Mouse (Mus musculus): ENCODE data around the gene Cdkl4. TPM values are rescaled to one million over a fixed set of nuclear protein-coding genes. Genes with fewer than 3 reads are reported as not detected.

The Cdkl4 gene
- total and polyA plus RNA-seq, 3 experiments, result 0.05 to 0.75 TPM; not detected in 1

DNA sequence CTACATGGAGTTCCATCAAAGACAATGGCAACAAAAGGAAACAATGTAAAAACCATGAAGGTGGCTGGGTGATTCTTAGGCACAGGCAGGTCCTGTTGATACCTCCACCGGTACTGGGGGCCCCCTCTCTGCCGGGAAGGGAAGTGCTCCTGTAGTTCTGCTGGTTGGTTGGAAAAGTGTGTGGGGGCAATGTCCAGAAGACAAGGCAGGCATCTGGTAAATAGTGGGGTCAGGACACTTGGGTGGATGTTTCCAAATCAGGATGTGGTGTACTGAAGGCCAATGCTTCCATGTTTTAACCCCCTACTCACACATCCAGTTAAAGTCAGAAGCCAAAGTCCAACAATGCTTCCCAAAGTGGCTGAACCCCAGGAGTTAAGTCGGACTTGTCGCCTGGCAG is 17.9 kb downstream of the Cdkl4 start:
- Histone ChIP-seq H3K9me3 (replicated peaks) (no peaks in the 10 kb centered on the region), H3K36me3 (replicated peaks) (peaks cover 13% of the 10 kb centered on the region), H3K27me3 (ENCODE audit: insufficient read depth, low read length) (no peaks in the 10 kb centered on the region), H3K4me1 (ENCODE audit: insufficient read depth, low read depth, low read length) (peaks cover 24% of the 10 kb centered on the region), H3K4me3 (ENCODE audit: low read depth, low read length) (no peak overlapping the region)
- no peak for TF ChIP-seq POLR2AphosphoS5 (IDR thresholded peaks at IDR 0.05; ENCODE audit: insufficient replicate concordance, low read depth, low read length)
- DNase-seq (ENCODE audit: low spot score) (peak; percentile 18), ATAC-seq (ENCODE audit: extremely low read depth, insufficient number of reproducible peaks, low FRiP score, poor library complexity, severe bottlenecking) (no peak)

DNA sequence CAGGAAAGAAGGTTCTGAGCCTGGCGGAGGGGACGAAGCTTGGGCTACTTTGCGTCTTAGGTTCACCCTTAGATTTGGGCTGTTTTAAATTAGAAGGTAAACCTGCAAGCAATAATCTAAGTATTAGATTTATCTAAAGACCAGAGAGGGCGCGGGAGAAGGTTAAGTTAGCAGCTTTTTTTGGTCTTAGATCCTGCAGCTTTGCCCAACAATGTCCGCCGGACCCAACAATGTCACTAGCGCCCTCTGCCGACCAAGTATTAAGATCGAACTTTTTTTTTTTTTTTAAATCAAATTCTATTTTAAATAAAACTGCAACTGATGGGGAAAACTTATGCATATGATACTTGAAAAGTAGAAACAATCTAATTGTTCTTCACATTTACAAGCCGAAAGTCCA is 18.6 kb downstream of the Cdkl4 start:
- Histone ChIP-seq H3K4me1 (ENCODE audit: insufficient read depth, low read depth, low read length) (peaks cover 25% of the 10 kb centered on the region), H3K4me3 (ENCODE audit: low read depth, low read length) (no peak overlapping the region), H3K27me3 (ENCODE audit: insufficient read depth, low read length) (no peaks in the 10 kb centered on the region), H3K36me3 (replicated peaks) (peaks cover 13% of the 10 kb centered on the region), H3K9me3 (replicated peaks) (no peaks in the 10 kb centered on the region)
- TF ChIP-seq GATA2 (IDR thresholded peaks at IDR 0.05; ENCODE audit: borderline replicate concordance, low read depth, low read length) (no peak), CTCF (IDR thresholded peaks at IDR 0.05; ENCODE audit: low read depth, low read length) (no peak), TAL1 (conservative IDR thresholded peaks at IDR 0.05; ENCODE audit: low read depth, low read length) (no peak), GATA1 (IDR thresholded peaks at IDR 0.05; ENCODE audit: borderline replicate concordance, low read length) (no peak)
- no peak for ATAC-seq (ENCODE audit: extremely low read depth, insufficient number of reproducible peaks, low FRiP score, poor library complexity, severe bottlenecking)
- DNase-seq (ENCODE audit: low spot score), result peak; percentile 24

DNA sequence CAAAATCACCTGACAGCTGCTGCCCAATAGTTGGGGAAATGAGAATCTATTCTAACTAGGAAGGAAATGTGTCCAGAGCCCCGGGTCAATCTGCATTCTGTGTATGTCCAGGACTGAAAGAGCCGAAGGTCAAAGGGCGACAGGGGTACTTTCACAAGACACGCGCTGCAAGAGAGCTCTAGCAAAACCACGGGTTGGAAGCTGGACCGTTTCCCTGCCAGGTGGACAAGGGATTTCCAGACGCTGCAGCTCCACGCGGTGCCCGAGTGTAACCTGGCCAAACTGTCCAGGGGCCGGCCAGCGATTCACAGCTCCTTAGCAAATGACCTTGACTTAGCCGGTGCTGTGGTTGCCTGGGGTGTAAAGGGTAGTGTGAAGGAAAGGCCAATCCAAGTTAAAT is 19.0 kb downstream of the Cdkl4 start:
- TF ChIP-seq POLR2AphosphoS5 (IDR thresholded peaks at IDR 0.05; ENCODE audit: insufficient replicate concordance, low read depth, low read length) (no peak), TAL1 (conservative IDR thresholded peaks at IDR 0.05; ENCODE audit: low read depth, low read length) (no peak), GATA1 (IDR thresholded peaks at IDR 0.05; ENCODE audit: borderline replicate concordance, low read length) (no peak), GATA2 (IDR thresholded peaks at IDR 0.05; ENCODE audit: borderline replicate concordance, low read depth, low read length) (no peak), CTCF (IDR thresholded peaks at IDR 0.05; ENCODE audit: low read depth, low read length) (no peak)
- peaks cover 13% of the 10 kb centered on the region for H3K36me3 ChIP-seq (replicated peaks)
- H3K27me3 ChIP-seq (ENCODE audit: insufficient read depth, low read length), result no peaks in the 10 kb centered on the region
- ATAC-seq (ENCODE audit: extremely low read depth, insufficient number of reproducible peaks, low FRiP score, poor library complexity, severe bottlenecking) (no peak), DNase-seq (ENCODE audit: low spot score) (no peak)
- peaks cover 24% of the 10 kb centered on the region for H3K4me1 ChIP-seq (ENCODE audit: insufficient read depth, low read depth, low read length)
- H3K9me3 ChIP-seq (replicated peaks), result no peaks in the 10 kb centered on the region
- H3K4me3 ChIP-seq (ENCODE audit: low read depth, low read length), result no peak overlapping the region

DNA sequence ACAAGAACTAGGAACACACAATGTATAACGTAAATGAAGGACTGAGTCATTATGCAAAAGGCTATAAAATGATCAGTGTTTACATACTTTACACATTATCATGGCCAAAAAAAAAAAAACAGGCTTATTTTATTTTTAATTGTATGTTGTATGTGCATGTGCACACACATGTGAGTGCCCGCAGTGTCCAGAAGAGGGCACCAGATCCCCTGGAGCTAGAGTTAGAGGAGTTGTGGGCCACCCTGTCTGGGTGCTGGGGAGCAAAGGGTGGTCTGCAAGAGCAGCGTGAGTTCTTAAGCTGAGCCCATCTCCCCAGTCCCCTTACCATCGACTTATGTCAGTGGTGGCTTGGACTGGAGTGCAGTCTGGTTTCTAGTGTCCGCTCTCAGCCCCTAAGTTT is 20.2 kb downstream of the Cdkl4 start:
- H3K4me3 ChIP-seq (ENCODE audit: low read depth, low read length), result no peak overlapping the region
- peaks cover 35% of the 10 kb centered on the region for H3K4me1 ChIP-seq (ENCODE audit: insufficient read depth, low read depth, low read length)
- no peaks in the 10 kb centered on the region for H3K9me3 ChIP-seq (replicated peaks)
- ATAC-seq (ENCODE audit: extremely low read depth, insufficient number of reproducible peaks, low FRiP score, poor library complexity, severe bottlenecking), result no peak
- no peaks in the 10 kb centered on the region for H3K27me3 ChIP-seq (ENCODE audit: insufficient read depth, low read length)
- peaks cover 13% of the 10 kb centered on the region for H3K36me3 ChIP-seq (replicated peaks)
- DNase-seq (ENCODE audit: low spot score), result no peak
- TF ChIP-seq GATA1 (IDR thresholded peaks at IDR 0.05; ENCODE audit: borderline replicate concordance, low read length) (no peak), CTCF (IDR thresholded peaks at IDR 0.05; ENCODE audit: low read depth, low read length) (no peak), TAL1 (conservative IDR thresholded peaks at IDR 0.05; ENCODE audit: low read depth, low read length) (no peak), POLR2AphosphoS5 (IDR thresholded peaks at IDR 0.05; ENCODE audit: insufficient replicate concordance, low read depth, low read length) (no peak), GATA2 (IDR thresholded peaks at IDR 0.05; ENCODE audit: borderline replicate concordance, low read depth, low read length) (no peak)

DNA sequence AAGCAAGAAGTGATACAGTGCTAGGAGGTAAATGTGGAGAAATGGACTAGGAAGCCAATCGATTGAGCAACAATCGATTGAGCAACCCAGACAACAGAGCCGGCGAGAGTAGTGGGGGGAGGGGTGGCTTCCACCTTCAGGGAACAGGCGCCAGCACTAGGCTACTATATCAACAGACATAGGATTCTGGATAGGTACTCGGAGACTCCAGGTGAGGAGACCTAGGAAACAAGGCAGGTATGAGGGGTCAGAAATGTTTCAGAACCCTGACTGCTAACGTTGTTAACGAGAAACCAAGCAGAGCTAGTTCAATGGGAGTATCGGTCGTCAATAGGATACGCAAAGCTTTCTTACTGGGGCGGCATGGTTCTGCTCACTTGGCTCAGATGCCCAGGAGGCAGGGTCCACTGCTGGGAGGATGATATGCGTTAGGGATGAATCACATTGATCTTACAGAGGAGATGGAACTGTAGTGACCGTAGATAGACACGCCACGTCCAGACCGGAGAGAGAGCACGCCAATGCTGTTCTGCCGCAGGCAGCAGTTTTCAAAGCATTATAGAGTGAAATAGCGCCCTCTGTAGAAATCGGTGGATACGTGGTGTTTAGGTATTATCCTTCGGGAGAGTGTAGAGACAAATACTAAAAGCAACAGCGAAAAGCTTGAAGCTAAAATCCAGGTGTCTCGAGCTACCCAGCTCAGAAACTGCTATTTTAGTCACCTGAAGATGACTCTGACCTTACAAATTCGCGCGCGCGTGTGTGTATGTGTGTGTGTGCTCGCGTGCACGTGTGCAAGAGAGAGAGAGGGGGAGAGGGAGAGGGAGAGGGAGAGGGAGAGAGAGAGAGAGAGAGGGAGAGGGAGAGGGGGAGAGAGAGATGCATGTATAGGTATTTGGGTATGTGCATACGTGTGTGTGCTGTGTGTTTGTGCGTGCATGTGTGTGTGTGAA is 24.0 kb downstream of the Cdkl4 start:
- DNase-seq (ENCODE audit: low spot score), result peak; percentile 73
- TF ChIP-seq GATA2 (IDR thresholded peaks at IDR 0.05; ENCODE audit: borderline replicate concordance, low read depth, low read length) (no peak), CTCF (IDR thresholded peaks at IDR 0.05; ENCODE audit: low read depth, low read length) (0 out of 2 replicates have a peak, but pooled peaks have one; percentile 26)
- Histone ChIP-seq H3K9me3 (replicated peaks) (no peaks in the 10 kb centered on the region), H3K4me3 (ENCODE audit: low read depth, low read length) (peak overlapping the region; percentile 74), H3K27me3 (ENCODE audit: insufficient read depth, low read length) (peaks cover 6% of the 10 kb centered on the region; the same call in 1 of the 2 replicates), H3K4me1 (ENCODE audit: insufficient read depth, low read depth, low read length) (peaks cover 28% of the 10 kb centered on the region), H3K36me3 (replicated peaks) (peaks cover 10% of the 10 kb centered on the region)
- ATAC-seq (ENCODE audit: extremely low read depth, insufficient number of reproducible peaks, low FRiP score, poor library complexity, severe bottlenecking), result peak; percentile 86

DNA sequence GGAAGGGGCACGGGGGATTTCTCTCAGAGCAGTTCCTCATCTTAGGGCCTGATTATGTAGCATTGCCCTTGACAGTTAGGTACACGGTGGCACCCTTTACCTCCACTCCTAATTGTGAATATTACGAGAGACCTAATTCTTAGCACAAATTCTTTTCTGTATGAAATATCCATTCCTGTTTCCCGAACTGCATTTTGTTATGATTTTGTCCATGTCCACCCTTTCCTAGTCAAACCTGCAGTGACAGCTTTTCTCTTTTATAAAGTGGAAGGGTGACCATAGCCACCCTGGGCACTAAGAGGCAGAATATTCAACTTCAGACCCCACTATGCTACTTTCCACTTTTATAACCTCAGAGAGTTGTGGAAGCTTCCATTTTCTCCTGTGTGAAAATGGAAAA is 25.0 kb downstream of the Cdkl4 start:
- DNase-seq (ENCODE audit: low spot score) (no peak), ATAC-seq (ENCODE audit: extremely low read depth, insufficient number of reproducible peaks, low FRiP score, poor library complexity, severe bottlenecking) (no peak)
- peaks cover 27% of the 10 kb centered on the region for H3K4me1 ChIP-seq (ENCODE audit: insufficient read depth, low read depth, low read length)
- peaks cover 8% of the 10 kb centered on the region for H3K36me3 ChIP-seq (replicated peaks)
- TF ChIP-seq POLR2AphosphoS5 (IDR thresholded peaks at IDR 0.05; ENCODE audit: insufficient replicate concordance, low read depth, low read length), result no peak
- no peak for TF ChIP-seq TAL1 (conservative IDR thresholded peaks at IDR 0.05; ENCODE audit: low read depth, low read length)
- TF ChIP-seq CTCF (IDR thresholded peaks at IDR 0.05; ENCODE audit: low read depth, low read length), result no peak
- no peak for TF ChIP-seq GATA2 (IDR thresholded peaks at IDR 0.05; ENCODE audit: borderline replicate concordance, low read depth, low read length)
- peak overlapping the region; percentile 74; the same call in 1 of the 2 replicates for H3K4me3 ChIP-seq (ENCODE audit: low read depth, low read length)
- peaks cover 6% of the 10 kb centered on the region; the same call in 1 of the 2 replicates for H3K27me3 ChIP-seq (ENCODE audit: insufficient read depth, low read length)
- no peaks in the 10 kb centered on the region for H3K9me3 ChIP-seq (replicated peaks)
